Mouse (Mus musculus) heart, postnatal 36 days (tissue): ENCODE results near the gene Cabp7. TPM values are rescaled to one million over a fixed set of nuclear protein-coding genes. Genes with fewer than 3 reads are reported as not detected.
"Not testable (repeated sequence)": the region's sequence is repeated elsewhere in the genome, so short reads cannot be mapped to it uniquely, and the experiment has no call there.

Source experiments
- DNase-seq, 2 experiments: peaks; one replicate each; pipeline ENCODE4 v3.0.0; 2021 to 2022
- intact Hi-C: fragments of 180-260 bp; cut with DNase I; formaldehyde crosslinking; loops from one replicate; pipeline ENCODE4 v1.15.1; 2025
- total RNA-seq, 2 experiments: library from RNA; stranded (reverse); gene quantifications; 2 replicates each; pipeline ENCODE4 v1.2.3; 2021

Cabp7 gene
- total RNA-seq, 2 experiments from 2014 or later: not detected

- intact Hi-C loops: no loop called here
- no peak for DNase-seq
Measured at GRCm38 (mm10) chr11:4712822-4713221, 33.8 kb downstream of the Cabp7 start.

- intact Hi-C loops, DNase-seq: not testable (repeated sequence)
Measured at GRCm38 (mm10) chr11:4710188-4710587, 36.4 kb downstream of the Cabp7 start.

- intact Hi-C loops: no loop called here
- no peak for DNase-seq
Measured at GRCm38 (mm10) chr11:4705178-4705577, 41.4 kb downstream of the Cabp7 start.

GRCm38 (mm10) chr11:4704072-4704964 lies 42.3 kb downstream of the Cabp7 start, which contains the start of the genes Uqcr10 and Zmat5:
Gene Uqcr10, minus strand, starts transcription at chr11:4704342.
Gene Zmat5, plus strand, starts transcription at chr11:4704678.
- intact Hi-C loops: no loop called here
- peak; percentile 92 to 95 for DNase-seq

- intact Hi-C loops: no loop called here
- no peak for DNase-seq
Measured at GRCm38 (mm10) chr11:4703688-4704071, 42.9 kb downstream of the Cabp7 start.

GRCm38 (mm10) chr11:4700726-4701125 lies 45.9 kb downstream of the Cabp7 start:
- intact Hi-C loops: no loop called here
- no peak for DNase-seq

- intact Hi-C loops: no loop called here
- peak; percentile 59 to 67 for DNase-seq
Measured at GRCm38 (mm10) chr11:4697043-4697983, 49.3 kb downstream of the Cabp7 start.

GRCm38 (mm10) chr11:4692162-4692561 lies 54.4 kb downstream of the Cabp7 start:
- intact Hi-C loops: no loop called here
- DNase-seq: no peak

- no peak for DNase-seq
- intact Hi-C loops: no loop called here
Measured at GRCm38 (mm10) chr11:4691213-4691612, 55.4 kb downstream of the Cabp7 start.

GRCm38 (mm10) chr11:4690353-4690752 lies 56.2 kb downstream of the Cabp7 start:
- no peak for DNase-seq
- intact Hi-C loops: no loop called here

- intact Hi-C loops: loop anchor here (5.0 kb wide), 1 partner anchor 252 kb away; no protein-coding TSS in a partner anchor
- no peak for DNase-seq
Measured at GRCm38 (mm10) chr11:4688632-4689380, 57.8 kb downstream of the Cabp7 start.

- no peak for DNase-seq
- intact Hi-C loops: loop anchor here (5.0 kb wide), 1 partner anchor 251 kb away; no protein-coding TSS in a partner anchor
Measured at GRCm38 (mm10) chr11:4687874-4688273, 58.7 kb downstream of the Cabp7 start.

- intact Hi-C loops: loop anchor here (5.0 kb wide), 1 partner anchor 250 kb away; no protein-coding TSS in a partner anchor
- no peak for DNase-seq
Measured at GRCm38 (mm10) chr11:4687027-4687426, 59.6 kb downstream of the Cabp7 start.

Other genes with a start within 250 kb of the Cabp7 start
- 10 to 100 TPM; 50.4 to 54.4 TPM for gene Mtmr3, start 151.9 kb downstream of the Cabp7 start, total RNA-seq
- gene Gm11032, start 126.7 kb downstream of the Cabp7 start, total RNA-seq: not detected
- 10 to 100 TPM; 14.9 to 15.3 TPM for gene Ascc2, start 109.0 kb downstream of the Cabp7 start, total RNA-seq
- 1,000 to 10,000 TPM; 1,571 to 1,600 TPM for gene Uqcr10, start 42.4 kb downstream of the Cabp7 start, total RNA-seq
- 10 to 100 TPM; 24.5 to 24.9 TPM for gene Zmat5, start 42.1 kb downstream of the Cabp7 start, total RNA-seq
- gene Nf2, start 102.8 kb upstream of the Cabp7 start, total RNA-seq: 10 to 100 TPM; 80.0 to 80.1 TPM
- gene Nipsnap1, start 127.2 kb upstream of the Cabp7 start, total RNA-seq: under 1 TPM; 0.43 to 0.69 TPM
- gene Thoc5, start 148.5 kb upstream of the Cabp7 start, total RNA-seq: 10 to 100 TPM; 16.0 to 17.1 TPM
- gene Nefh, start 201.3 kb upstream of the Cabp7 start, total RNA-seq: not detected
- 10 to 100 TPM; 47.4 to 56.0 TPM for gene Ap1b1, start 240.0 kb upstream of the Cabp7 start, total RNA-seq